Mouse (Mus musculus) left cerebral cortex, adult 2 months (tissue): ENCODE measurements at regions not wholly inside any gene's neighbourhood (a gene's known extent, or its start where the extent isn't known, plus 50 kb on each side); places are given as distances from the start of the nearest gene placed in this dataset.
"Not testable (repeated sequence)": the region's sequence is repeated elsewhere in the genome, so short reads cannot be mapped to it uniquely, and the experiment has no call there.

Experiments used
- DNase-seq, 2 experiments: peaks; one replicate each; pipeline ENCODE4 v3.0.0; 2021 to 2022; ENCODE audit warnings: low spot score in 2 of 2, mixed read lengths in 1 of 2; ENCODE audit errors: extremely low spot score in 1 of 2
- H3K27ac ChIP-seq: fragments of 200-600 bp; 2 replicates; pipeline ENCODE4 v1.8.1; 2022
- H3K4me3 ChIP-seq: fragments of 200-600 bp; 2 replicates; pipeline ENCODE4 v1.8.1; 2022
- CTCF ChIP-seq: fragments of 200-600 bp; IDR thresholded peaks from 2 replicates; pipeline ENCODE4 v1.8.1; 2022; ENCODE audit warnings: antibody characterized with exemption, mild to moderate bottlenecking, moderate library complexity
- intact Hi-C: fragments of 180-260 bp; cut with DNase I; formaldehyde crosslinking; loops from one replicate; pipeline ENCODE4 v1.15.1; 2025

DNA sequence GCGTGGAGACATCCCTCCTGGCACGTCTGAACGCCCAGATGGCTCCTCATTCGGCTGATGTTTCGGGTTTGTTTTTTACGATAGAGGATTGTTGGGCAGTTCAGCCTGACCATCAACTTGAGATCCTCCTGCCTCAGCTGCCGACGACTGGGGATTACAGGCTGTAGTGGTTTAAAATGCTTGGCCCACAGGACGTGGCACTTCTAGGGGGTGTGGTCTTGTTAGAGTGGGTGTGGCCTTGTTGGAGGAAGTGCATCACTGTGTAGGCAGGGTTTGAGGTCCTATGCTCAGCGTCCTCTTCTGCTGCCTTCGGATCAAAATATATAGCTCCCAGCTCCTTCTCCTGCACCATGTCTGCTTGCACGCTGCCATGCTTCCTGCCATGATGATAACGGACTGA is 177.1 kb downstream of the Katnal1 start:
- no peak overlapping the region for H3K27ac ChIP-seq
- DNase-seq, result no peak
- H3K4me3 ChIP-seq, result no peak overlapping the region
- no peak for TF ChIP-seq CTCF
- intact Hi-C loops, result no loop called here

DNA sequence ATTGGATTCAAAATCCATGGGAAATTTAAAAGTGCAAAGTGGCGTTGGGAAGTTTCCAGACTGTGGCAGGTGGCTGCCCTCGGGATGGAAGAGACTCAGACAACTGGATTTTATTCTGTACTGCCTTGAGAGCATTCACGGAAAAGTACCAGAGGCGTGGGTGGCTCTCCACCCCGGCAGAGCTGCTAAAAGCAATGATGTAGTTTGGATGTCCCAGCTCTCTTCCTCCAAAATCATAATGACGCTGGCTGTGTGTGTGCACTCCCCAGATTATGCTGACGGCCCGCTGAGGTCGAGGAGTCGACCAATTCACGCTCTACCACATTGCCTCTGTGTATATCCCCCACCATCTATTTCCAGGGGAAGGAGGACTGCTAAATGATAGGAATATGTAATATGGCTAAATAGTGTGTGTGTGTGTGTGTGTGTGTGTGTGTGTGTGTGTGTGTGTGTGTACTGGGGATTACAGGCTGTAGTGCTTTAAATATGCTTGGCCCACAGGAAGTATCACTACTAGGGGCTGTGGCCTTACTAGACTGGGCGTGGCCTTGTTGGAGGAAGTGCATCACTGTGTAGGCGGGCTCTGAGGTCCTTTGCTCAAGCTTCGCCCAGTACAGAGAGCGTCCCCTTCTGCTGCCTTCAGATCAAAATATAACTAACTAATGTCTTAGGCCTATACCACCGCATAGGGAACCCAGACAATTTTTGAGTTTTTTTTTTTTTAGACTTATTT is 179.0 kb downstream of the Katnal1 start:
- intact Hi-C loops, result no loop called here
- TF ChIP-seq CTCF, result no peak
- peak; percentile 51 to 61 for DNase-seq
- H3K4me3 ChIP-seq, result no peak overlapping the region
- no peak overlapping the region for H3K27ac ChIP-seq

DNA sequence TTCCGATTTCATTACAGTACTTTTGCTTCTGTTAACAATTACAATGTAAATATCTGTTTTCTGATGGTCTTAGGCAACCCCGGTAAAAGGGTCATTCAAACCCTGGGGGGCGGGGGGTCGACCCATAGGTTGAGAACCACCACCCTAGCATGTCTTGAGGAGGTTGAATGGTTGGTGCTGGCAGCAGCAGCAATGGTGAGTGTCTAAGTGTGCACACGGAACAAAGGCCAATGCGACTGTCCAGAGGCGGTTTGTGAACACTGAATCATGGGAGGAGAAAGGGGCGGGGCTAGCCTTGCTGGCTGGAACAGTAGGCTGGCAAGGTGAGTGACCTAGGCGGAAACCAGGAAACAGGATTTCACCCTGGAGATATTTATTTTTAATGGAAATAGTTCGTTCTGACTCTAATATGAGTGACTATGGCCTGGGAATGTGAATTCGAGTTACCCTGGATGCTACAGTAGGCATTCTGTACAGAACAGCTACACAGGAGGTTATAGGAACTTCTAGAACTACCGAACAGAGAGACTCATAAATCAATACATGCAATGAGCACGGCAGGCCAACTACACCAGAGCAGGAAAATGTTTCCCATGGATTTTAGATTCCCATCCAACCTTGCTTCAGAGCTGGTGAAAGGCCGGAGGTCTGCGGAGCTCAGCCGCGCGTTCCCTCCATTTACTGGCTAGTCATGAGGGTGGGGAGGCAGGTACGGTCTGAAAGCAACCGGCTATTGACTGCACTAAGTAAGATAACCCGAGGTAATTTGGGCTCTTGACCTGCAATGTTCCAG is 181.0 kb downstream of the Katnal1 start:
- no peak for TF ChIP-seq CTCF
- intact Hi-C loops, result no loop called here
- H3K4me3 ChIP-seq, result no peak overlapping the region
- H3K27ac ChIP-seq, result no peak overlapping the region
- no peak for DNase-seq

DNA sequence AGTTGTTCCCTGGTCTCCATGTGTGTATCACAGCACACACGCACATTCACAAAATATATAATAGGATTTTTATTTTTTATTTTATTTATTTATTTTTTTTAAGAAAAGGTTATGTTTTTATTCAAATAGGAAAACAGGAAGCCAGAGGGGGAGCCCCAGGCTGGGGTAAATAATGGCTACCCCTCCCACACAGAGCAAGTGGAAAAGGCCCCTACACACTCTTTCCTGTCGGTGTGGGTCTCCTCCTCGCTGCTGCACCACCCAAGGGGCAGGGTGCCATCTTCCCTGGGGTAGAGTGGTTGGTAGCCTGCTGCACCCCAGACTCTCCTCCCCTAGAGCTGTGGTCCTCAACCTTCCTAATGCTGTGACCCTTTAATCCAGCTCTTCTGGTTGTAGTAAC is 181.6 kb downstream of the Katnal1 start:
- TF ChIP-seq CTCF, result no peak
- Histone ChIP-seq H3K27ac (no peak overlapping the region), H3K4me3 (no peak overlapping the region)
- intact Hi-C loops, result no loop called here
- no peak for DNase-seq

DNA sequence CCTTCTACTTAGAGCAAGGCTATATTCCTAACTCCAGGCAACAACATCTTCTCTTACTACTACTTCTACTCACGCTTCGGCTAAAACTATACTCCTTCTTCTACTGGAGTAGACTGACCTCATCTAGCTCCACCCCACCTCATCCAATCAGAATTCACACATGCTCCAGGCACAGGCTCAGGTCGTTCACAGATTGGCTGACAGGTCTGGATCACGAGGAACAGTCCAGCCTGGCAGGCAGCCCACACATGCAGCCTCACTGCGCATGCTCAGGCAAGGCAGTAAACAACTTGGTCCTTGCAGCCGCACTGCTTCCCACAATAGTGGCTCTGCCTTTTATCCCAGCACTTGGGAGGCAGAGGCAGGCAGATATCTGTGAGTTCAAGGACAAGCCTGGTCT is 182.4 kb downstream of the Katnal1 start:
- intact Hi-C loops, H3K27ac ChIP-seq, H3K4me3 ChIP-seq: not testable (repeated sequence)
- DNase-seq, result peak in 1 of 2 experiments; percentile 26

DNA sequence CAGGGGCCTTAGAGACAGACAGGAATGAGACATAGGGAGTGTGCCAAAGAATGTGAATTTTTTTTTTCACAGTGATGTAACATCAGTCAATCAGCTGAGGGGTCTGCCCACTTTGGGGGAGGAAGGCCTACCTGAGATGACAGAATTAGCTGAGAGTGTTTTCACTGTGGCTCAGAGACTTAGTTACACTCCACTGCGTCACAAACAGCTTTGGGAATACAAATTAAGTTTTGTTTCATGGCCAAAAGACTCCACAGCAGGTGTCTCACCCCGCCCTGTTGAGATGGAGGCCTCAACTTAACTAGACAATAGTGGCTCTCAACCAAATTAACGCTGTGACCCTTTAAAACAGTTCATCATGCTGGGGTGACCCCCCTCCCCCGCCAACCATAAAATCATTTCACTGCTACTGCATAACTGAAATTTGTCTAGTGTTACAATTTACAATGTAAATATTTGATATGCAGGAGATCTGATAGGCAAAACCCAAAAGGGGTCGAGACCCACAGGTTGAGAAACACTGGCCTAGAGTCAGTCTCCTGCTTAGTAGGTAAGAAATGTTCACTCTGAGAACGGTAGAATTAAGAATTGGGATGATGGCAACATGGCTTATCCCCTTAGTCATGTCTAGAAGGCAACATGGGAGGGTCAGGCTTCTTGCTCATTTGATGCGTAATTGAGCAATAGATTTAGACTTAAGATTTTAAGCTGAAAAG is 184.3 kb downstream of the Katnal1 start:
- TF ChIP-seq CTCF, result no peak
- no peak for DNase-seq
- Histone ChIP-seq H3K4me3 (no peak overlapping the region), H3K27ac (no peak overlapping the region)
- intact Hi-C loops, result no loop called here

DNA sequence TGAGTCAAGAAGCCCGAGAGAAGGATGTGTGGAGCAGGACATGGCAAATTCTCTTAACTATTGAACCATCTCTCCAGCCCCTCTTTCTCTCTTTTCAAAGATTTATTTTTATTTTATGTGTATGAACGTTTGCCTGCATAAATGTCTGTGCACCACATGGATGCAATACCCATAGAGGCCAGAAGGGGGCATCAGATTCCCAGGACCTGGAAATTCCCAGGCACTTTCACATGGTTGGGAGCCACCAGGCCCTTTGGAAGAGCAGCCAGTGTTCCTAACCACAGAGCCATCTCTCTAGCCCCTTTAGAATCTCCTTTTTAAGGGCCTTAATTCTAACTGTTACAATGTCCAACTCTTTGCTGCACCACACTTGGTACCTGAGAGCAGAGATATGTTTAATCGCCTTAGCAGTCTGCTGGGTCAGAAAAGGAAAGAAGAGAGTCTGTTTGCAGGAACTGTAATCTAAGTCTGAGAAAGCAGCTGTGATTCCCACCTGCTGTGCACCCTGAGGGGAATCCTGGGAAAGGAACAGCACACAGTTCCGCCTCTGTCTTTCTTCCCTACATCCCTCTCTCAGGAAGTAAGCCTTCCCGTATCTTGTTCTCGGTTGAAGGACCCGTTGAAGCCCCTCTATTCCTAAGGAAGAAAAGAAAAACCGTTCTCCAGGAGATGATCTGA is 186.8 kb downstream of the Katnal1 start:
- TF ChIP-seq CTCF, result peak; percentile 46
- no peak overlapping the region for H3K4me3 ChIP-seq
- intact Hi-C loops, result no loop called here

DNA sequence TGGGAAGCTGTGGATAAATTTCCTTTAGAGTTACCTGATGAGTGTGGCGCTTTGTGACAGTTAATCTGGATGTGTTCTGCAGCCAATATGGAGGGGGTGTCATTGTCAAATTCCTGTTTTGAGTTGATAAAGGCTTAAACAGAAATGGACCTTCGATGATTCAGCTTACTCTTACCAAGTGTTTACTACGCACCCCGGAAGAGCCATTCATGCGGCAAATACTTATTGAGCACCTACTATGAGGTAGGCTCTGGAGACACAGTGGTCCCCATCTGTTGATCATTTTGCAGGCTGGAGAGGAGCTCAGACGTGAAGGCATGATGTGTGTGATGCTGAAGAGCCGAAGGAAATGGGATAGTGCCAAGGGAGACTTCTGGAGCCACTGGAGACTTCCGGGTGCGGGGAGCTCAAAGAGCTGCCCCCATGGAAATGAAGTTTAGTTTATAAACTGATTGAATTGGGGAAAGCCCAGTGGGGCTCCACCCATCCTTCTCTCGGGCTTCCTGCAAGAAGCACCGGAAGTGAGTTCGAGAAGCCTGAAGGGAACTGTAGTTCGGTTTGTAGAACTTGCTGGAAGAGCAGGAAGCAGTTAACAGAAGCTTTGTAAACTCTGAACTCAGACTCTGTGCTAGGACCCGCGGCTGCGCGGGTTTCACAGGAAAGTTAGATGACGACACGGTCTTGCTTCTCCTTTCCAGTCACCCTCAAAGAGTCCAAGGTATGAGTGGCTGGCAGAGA is 187.7 kb downstream of the Katnal1 start:
- intact Hi-C loops, result no loop called here
- no peak for DNase-seq
- TF ChIP-seq CTCF, result no peak
- H3K27ac ChIP-seq, result no peak overlapping the region
- H3K4me3 ChIP-seq, result no peak overlapping the region

More for the DNA sequence above, 186.8 kb downstream of the Katnal1 start:
- H3K27ac ChIP-seq, result no peak overlapping the region
- no peak for DNase-seq

DNA sequence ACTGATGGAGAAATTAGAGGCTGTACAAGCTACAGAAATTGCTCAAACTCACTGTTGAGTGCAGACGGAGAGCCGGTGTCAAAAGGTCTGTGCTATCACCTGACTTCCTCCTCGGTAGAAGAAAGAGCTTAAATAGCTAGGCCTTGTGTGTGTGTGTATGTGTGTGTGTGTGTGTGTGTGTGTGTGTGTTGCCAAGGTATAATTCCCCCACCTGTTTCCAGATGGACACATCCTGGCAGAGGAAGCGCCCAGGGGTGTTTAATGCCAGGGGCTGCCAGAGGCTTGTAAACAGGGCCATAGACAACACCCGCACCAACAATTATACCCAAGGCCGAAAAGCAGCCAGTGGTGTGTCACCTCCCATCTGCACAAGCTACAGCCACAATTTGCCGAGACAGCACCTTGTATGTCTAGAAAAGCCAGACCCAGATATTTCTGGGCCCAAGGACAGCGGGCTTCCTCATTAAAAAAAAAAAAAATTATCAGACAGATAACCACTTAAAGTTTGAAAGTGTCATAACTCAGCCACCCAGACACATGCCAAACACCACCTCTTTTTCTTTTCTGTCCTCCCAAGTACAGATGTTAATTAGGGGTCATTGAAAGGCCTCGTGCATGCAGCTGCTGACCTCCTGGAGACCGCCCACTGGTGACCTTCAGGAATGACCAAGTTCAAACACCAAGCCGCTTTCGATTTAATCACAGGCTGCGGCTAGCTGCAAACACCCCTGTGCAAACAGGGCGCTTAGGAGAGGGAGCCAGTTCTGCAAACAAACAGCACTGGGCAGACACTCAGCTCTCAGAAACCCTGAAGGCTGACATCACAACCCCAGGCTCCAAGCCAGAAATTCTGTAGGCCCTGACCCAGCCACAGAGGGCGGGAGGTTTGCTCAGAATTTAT is 188.0 kb upstream of the Ubl3 start:
- no peak overlapping the region for H3K27ac ChIP-seq
- intact Hi-C loops, result no loop called here
- DNase-seq, result no peak
- no peak overlapping the region for H3K4me3 ChIP-seq
- TF ChIP-seq CTCF, result no peak; the same call in 1 of the 2 replicates

DNA sequence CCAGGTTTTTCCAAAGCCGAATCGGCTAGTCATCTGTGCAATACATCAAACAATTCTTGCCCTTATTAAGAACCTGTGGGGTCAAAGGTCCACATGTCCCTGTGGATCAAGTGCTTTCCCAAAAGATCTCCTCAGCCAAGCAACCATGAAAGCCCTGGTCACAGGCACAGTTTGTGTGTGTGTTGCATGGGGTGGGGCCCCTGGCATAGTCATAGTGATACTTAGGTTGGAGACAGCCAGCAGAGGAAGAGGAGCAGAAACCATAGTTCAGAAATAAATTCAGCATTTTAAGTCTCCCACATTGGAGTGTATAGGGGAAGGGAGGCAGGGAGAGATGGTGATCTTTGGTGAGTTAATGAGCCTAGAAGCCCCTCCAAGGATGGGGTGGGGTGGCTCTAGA is 187.1 kb upstream of the Ubl3 start:
- no peak for TF ChIP-seq CTCF
- no peak overlapping the region for H3K27ac ChIP-seq
- DNase-seq, result no peak
- intact Hi-C loops, result no loop called here
- H3K4me3 ChIP-seq, result no peak overlapping the region
